Mouse (Mus musculus): ENCODE data around the gene Psg16. TPM values are rescaled to one million over a fixed set of nuclear protein-coding genes. Genes with fewer than 3 reads are reported as not detected.
"Not testable (repeated sequence)": the region's sequence is repeated elsewhere in the genome, so short reads cannot be mapped to it uniquely, and the experiment has no call there.

Psg16 gene
- polyA plus RNA-seq, 1 experiment from 2014 or later, result 0.73 TPM

DNA sequence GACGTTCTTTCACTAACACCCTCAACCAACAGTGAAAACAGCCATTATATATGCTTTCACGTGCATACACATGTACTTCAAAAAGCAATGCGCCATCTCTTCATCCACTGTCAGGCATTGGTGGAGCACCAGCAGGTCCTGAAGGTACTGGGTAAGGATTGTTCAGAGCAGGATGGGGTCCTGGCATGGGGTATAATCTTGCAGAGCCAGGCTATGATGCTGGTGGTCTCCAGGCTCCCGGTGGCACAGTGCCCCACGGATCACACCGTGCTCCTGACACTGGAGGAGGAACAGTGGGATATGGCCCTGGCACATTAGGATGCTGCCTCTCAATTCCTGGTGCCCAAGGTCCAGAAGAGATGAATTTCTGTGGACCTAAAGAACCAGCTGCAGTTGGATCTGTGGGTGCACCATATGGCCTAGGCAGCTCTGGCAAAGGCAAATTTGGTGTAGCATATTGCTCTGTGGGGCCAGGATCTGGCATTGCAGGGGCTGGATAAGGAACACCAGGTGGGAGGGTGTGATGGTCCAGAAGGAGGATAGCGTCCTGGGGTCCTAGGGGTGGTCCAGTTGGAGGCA is 4.3 kb downstream of the Psg16 start:
- ATAC-seq, result no peak
- 86% methylated on average over 7 of the region's 7 CpGs for WGBS
- H3K9ac ChIP-seq (ENCODE audit: low read depth, low read length), result no peak overlapping the region
- H3K36me3 ChIP-seq (ENCODE audit: control insufficient read depth, insufficient read depth, low read length), result no peaks in the 10 kb centered on the region
- H3K27me3 ChIP-seq (replicated peaks; ENCODE audit: control insufficient read depth, insufficient read depth, low read length), result no peaks in the 10 kb centered on the region
- H3K4me3 ChIP-seq (ENCODE audit: low read length), result no peak overlapping the region
- no peaks in the 10 kb centered on the region for H3K9me3 ChIP-seq (ENCODE audit: control insufficient read depth, low read length)
- H3K4me2 ChIP-seq (ENCODE audit: low read depth, low read length), result no peak overlapping the region
- H3K4me1 ChIP-seq (ENCODE audit: control insufficient read depth, insufficient read depth, low read length), result no peaks in the 10 kb centered on the region
- no peak overlapping the region for H3K27ac ChIP-seq (ENCODE audit: low read length)

GRCm38 (mm10) chr7:17082766-17083165 is 8.9 kb downstream of the Psg16 start:
- 72% methylated on average over 4 of the region's 4 CpGs for WGBS
- H3K4me2 ChIP-seq (ENCODE audit: low read depth, low read length), result no peak overlapping the region
- no peak overlapping the region for H3K4me3 ChIP-seq (ENCODE audit: low read length)
- no peaks in the 10 kb centered on the region for H3K27me3 ChIP-seq (replicated peaks; ENCODE audit: control insufficient read depth, insufficient read depth, low read length)
- no peak overlapping the region for H3K27ac ChIP-seq (ENCODE audit: low read length)
- no peak overlapping the region for H3K9ac ChIP-seq (ENCODE audit: low read depth, low read length)
- no peaks in the 10 kb centered on the region for H3K9me3 ChIP-seq (ENCODE audit: control insufficient read depth, low read length)
- no peak for ATAC-seq
- no peaks in the 10 kb centered on the region for H3K4me1 ChIP-seq (ENCODE audit: control insufficient read depth, insufficient read depth, low read length)
- H3K36me3 ChIP-seq (ENCODE audit: control insufficient read depth, insufficient read depth, low read length), result no peaks in the 10 kb centered on the region

DNA sequence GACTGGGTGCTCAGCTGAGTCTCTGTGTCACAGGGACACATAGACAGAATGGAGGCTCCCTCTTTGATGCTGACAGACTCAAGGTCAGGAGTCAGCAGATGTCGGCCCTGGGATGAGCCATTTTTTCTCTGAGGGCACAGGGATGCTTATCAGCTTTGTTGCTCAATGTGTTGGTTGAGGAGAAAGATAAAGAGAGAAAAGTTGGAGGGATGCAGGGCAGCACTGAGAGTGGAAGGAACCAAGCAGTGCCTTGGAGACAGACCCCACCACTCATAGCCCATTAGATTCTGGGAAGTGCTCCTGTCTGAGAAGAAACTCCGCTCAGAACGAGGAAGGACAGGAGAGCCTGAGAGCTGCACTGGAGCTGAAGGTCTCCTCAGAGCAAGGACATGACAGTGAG is 13.9 kb downstream of the Psg16 start:
- Histone ChIP-seq H3K4me1 (ENCODE audit: control insufficient read depth, insufficient read depth, low read length) (no peaks in the 10 kb centered on the region), H3K4me2 (ENCODE audit: low read depth, low read length) (no peak overlapping the region), H3K9ac (ENCODE audit: low read depth, low read length) (no peak overlapping the region), H3K27ac (ENCODE audit: low read length) (no peak overlapping the region), H3K36me3 (ENCODE audit: control insufficient read depth, insufficient read depth, low read length) (no peaks in the 10 kb centered on the region), H3K27me3 (replicated peaks; ENCODE audit: control insufficient read depth, insufficient read depth, low read length) (no peaks in the 10 kb centered on the region), H3K9me3 (ENCODE audit: control insufficient read depth, low read length) (no peaks in the 10 kb centered on the region), H3K4me3 (ENCODE audit: low read length) (no peak overlapping the region)
- no peak for ATAC-seq
- WGBS, result 70% methylated on average over 3 of the region's 3 CpGs

- H3K27ac ChIP-seq (ENCODE audit: low read length), result no peak overlapping the region
- ATAC-seq, result no peak
- no peak overlapping the region for H3K9ac ChIP-seq (ENCODE audit: low read depth, low read length)
- no peaks in the 10 kb centered on the region for H3K27me3 ChIP-seq (replicated peaks; ENCODE audit: control insufficient read depth, insufficient read depth, low read length)
- no peaks in the 10 kb centered on the region for H3K9me3 ChIP-seq (ENCODE audit: control insufficient read depth, low read length)
- H3K4me1 ChIP-seq (ENCODE audit: control insufficient read depth, insufficient read depth, low read length), result no peaks in the 10 kb centered on the region
- no peak overlapping the region for H3K4me3 ChIP-seq (ENCODE audit: low read length)
- WGBS, result 60% methylated on average over 3 of the region's 3 CpGs
- H3K36me3 ChIP-seq (ENCODE audit: control insufficient read depth, insufficient read depth, low read length), result no peaks in the 10 kb centered on the region
- no peak overlapping the region for H3K4me2 ChIP-seq (ENCODE audit: low read depth, low read length)
Observed at GRCm38 (mm10) chr7:17090058-17090585, 16.3 kb downstream of the Psg16 start.

- Histone ChIP-seq H3K4me1 (ENCODE audit: control insufficient read depth, insufficient read depth, low read length) (no peaks in the 10 kb centered on the region), H3K9ac (ENCODE audit: low read depth, low read length) (no peak overlapping the region), H3K27me3 (replicated peaks; ENCODE audit: control insufficient read depth, insufficient read depth, low read length) (no peaks in the 10 kb centered on the region), H3K27ac (ENCODE audit: low read length) (no peak overlapping the region), H3K4me3 (ENCODE audit: low read length) (no peak overlapping the region), H3K4me2 (ENCODE audit: low read depth, low read length) (no peak overlapping the region), H3K9me3 (ENCODE audit: control insufficient read depth, low read length) (no peaks in the 10 kb centered on the region), H3K36me3 (ENCODE audit: control insufficient read depth, insufficient read depth, low read length) (no peaks in the 10 kb centered on the region)
- WGBS, result 0% methylated on average over 1 of the region's 1 CpGs
- no peak for ATAC-seq
Observed at GRCm38 (mm10) chr7:17091280-17091679, 17.4 kb downstream of the Psg16 start.

GRCm38 (mm10) chr7:17101631-17102030 is 27.8 kb downstream of the Psg16 start:
- H3K4me2 ChIP-seq (ENCODE audit: low read depth, low read length); H3K27me3 ChIP-seq (replicated peaks; ENCODE audit: control insufficient read depth, insufficient read depth, low read length); ATAC-seq; H3K36me3 ChIP-seq (ENCODE audit: control insufficient read depth, insufficient read depth, low read length); H3K9me3 ChIP-seq (ENCODE audit: control insufficient read depth, low read length); H3K27ac ChIP-seq (ENCODE audit: low read length); H3K4me1 ChIP-seq (ENCODE audit: control insufficient read depth, insufficient read depth, low read length); H3K4me3 ChIP-seq (ENCODE audit: low read length); H3K9ac ChIP-seq (ENCODE audit: low read depth, low read length): not testable (repeated sequence)
- WGBS, result 88% methylated on average over 13 of the region's 13 CpGs

DNA sequence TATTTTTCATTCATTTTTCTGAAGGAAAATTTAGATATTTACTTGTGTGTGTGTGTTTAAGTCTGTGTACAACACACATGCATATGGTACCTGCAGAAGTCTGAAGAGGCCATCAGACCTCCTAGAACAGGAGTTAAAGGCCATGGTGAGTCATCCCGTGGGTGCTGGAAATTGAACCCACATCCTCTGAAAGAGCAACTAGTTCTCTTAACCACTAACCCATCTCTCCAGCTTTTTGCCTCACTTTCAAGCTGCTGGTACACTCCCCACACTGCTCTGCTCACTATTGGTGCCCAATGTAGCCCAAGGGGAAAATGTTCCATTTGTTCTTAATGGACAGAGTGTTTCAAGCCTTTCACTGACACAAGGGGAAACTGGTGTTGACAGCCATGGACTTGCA is 61.5 kb downstream of the Psg16 start:
- no peaks in the 10 kb centered on the region for H3K36me3 ChIP-seq (ENCODE audit: control insufficient read depth, insufficient read depth, low read length)
- no peaks in the 10 kb centered on the region for H3K9me3 ChIP-seq (ENCODE audit: control insufficient read depth, low read length)
- H3K9ac ChIP-seq (ENCODE audit: low read depth, low read length), result no peak overlapping the region
- H3K27ac ChIP-seq (ENCODE audit: low read length), result no peak overlapping the region
- WGBS, result 84% methylated on average over 1 of the region's 1 CpGs
- ATAC-seq, result no peak
- no peak overlapping the region for H3K4me2 ChIP-seq (ENCODE audit: low read depth, low read length)
- H3K4me3 ChIP-seq (ENCODE audit: low read length), result no peak overlapping the region
- H3K4me1 ChIP-seq (ENCODE audit: control insufficient read depth, insufficient read depth, low read length), result no peaks in the 10 kb centered on the region
- H3K27me3 ChIP-seq (replicated peaks; ENCODE audit: control insufficient read depth, insufficient read depth, low read length), result no peaks in the 10 kb centered on the region

- ATAC-seq, result no peak
- Histone ChIP-seq H3K9me3 (ENCODE audit: control insufficient read depth, low read length) (no peaks in the 10 kb centered on the region), H3K4me2 (ENCODE audit: low read depth, low read length) (no peak within 1 kb of the TSS), H3K4me1 (ENCODE audit: control insufficient read depth, insufficient read depth, low read length) (no peaks in the 10 kb centered on the region), H3K4me3 (ENCODE audit: low read length) (no peak within 1 kb of the TSS), H3K36me3 (ENCODE audit: control insufficient read depth, insufficient read depth, low read length) (no peaks in the 10 kb centered on the region), H3K27me3 (replicated peaks; ENCODE audit: control insufficient read depth, insufficient read depth, low read length) (no peaks in the 10 kb centered on the region), H3K9ac (ENCODE audit: low read depth, low read length) (no peak within 1 kb of the TSS), H3K27ac (ENCODE audit: low read length) (no peak within 1 kb of the TSS)
- WGBS, result 81% methylated on average over 2 of the region's 2 CpGs
Observed at GRCm38 (mm10) chr7:17149931-17150330, 76.1 kb downstream of the Psg16 start, which contains the start of gene Ceacam3. Gene Ceacam3, plus strand, starts transcription at chr7:17150282.

GRCm38 (mm10) chr7:17155634-17156033 is 81.8 kb downstream of the Psg16 start:
- no peak overlapping the region for H3K9ac ChIP-seq (ENCODE audit: low read depth, low read length)
- H3K4me2 ChIP-seq (ENCODE audit: low read depth, low read length), result no peak overlapping the region
- H3K27ac ChIP-seq (ENCODE audit: low read length), result no peak overlapping the region
- ATAC-seq, result no peak
- 23% methylated on average over 2 of the region's 2 CpGs for WGBS
- no peaks in the 10 kb centered on the region for H3K9me3 ChIP-seq (ENCODE audit: control insufficient read depth, low read length)
- no peak overlapping the region for H3K4me3 ChIP-seq (ENCODE audit: low read length)
- H3K4me1 ChIP-seq (ENCODE audit: control insufficient read depth, insufficient read depth, low read length), result no peaks in the 10 kb centered on the region
- H3K27me3 ChIP-seq (replicated peaks; ENCODE audit: control insufficient read depth, insufficient read depth, low read length), result no peaks in the 10 kb centered on the region
- no peaks in the 10 kb centered on the region for H3K36me3 ChIP-seq (ENCODE audit: control insufficient read depth, insufficient read depth, low read length)
